Mouse (Mus musculus): Measurements from ENCODE around the gene Gm10697. TPM values are rescaled to one million over a fixed set of nuclear protein-coding genes. Genes with fewer than 3 reads are reported as not detected.
"Not testable (repeated sequence)": the region's sequence is repeated elsewhere in the genome, so short reads cannot be mapped to it uniquely, and the experiment has no call there.

Gm10697 gene
- polyA plus RNA-seq (2015; fragmentation: Nextera tagmentation; extraction: Ambion mirVana) = not detected in 2 replicates

GRCm38 (mm10) chr3:94072544-94072943, at the start of gene Gm10697:
Gene Gm10697, minus strand, starts transcription at chr3:94072644.
- no CpG with 5 or more reads among the region's 3 CpGs for WGBS
- H3K27me3 ChIP-seq (ENCODE audit: insufficient read depth, low read length); H3K4me3 ChIP-seq (ENCODE audit: low read length); H3K4me2 ChIP-seq (replicated peaks; ENCODE audit: low read depth, low read length); H3K36me3 ChIP-seq (ENCODE audit: insufficient read depth, low read length); H3K9ac ChIP-seq (replicated peaks; ENCODE audit: low read length); H3K9me3 ChIP-seq (ENCODE audit: low read length); H3K4me1 ChIP-seq (ENCODE audit: insufficient read depth, low read length); H3K27ac ChIP-seq (ENCODE audit: low read length); ATAC-seq (ENCODE audit: low FRiP score, low TSS enrichment): not testable (repeated sequence)

- not testable (repeated sequence) for H3K9ac ChIP-seq (replicated peaks; ENCODE audit: low read length); H3K9me3 ChIP-seq (ENCODE audit: low read length); H3K27me3 ChIP-seq (ENCODE audit: insufficient read depth, low read length); ATAC-seq (ENCODE audit: low FRiP score, low TSS enrichment); H3K36me3 ChIP-seq (ENCODE audit: insufficient read depth, low read length); H3K4me3 ChIP-seq (ENCODE audit: low read length); H3K4me2 ChIP-seq (replicated peaks; ENCODE audit: low read depth, low read length); H3K4me1 ChIP-seq (ENCODE audit: insufficient read depth, low read length); H3K27ac ChIP-seq (ENCODE audit: low read length)
- WGBS = 67% methylated on average over 1 of the region's 1 CpGs
Observed at GRCm38 (mm10) chr3:94115071-94115470, 42.6 kb upstream of the Gm10697 start.

GRCm38 (mm10) chr3:94054785-94055184, 17.7 kb downstream of the Gm10697 start, which contains the start of gene Gm9125:
Gene Gm9125, minus strand, starts transcription at chr3:94054885.
- ATAC-seq (ENCODE audit: low FRiP score, low TSS enrichment); H3K4me3 ChIP-seq (ENCODE audit: low read length): not testable (repeated sequence)
- WGBS = 81% methylated on average over 1 of the region's 3 CpGs

GRCm38 (mm10) chr3:94049566-94050121, 22.8 kb downstream of the Gm10697 start:
- not testable (repeated sequence) for H3K4me2 ChIP-seq (replicated peaks; ENCODE audit: low read depth, low read length); ATAC-seq (ENCODE audit: low FRiP score, low TSS enrichment); H3K27ac ChIP-seq (ENCODE audit: low read length); H3K4me1 ChIP-seq (ENCODE audit: insufficient read depth, low read length); H3K9me3 ChIP-seq (ENCODE audit: low read length); H3K36me3 ChIP-seq (ENCODE audit: insufficient read depth, low read length); H3K4me3 ChIP-seq (ENCODE audit: low read length); H3K27me3 ChIP-seq (ENCODE audit: insufficient read depth, low read length); H3K9ac ChIP-seq (replicated peaks; ENCODE audit: low read length)
- no CpG with 5 or more reads among the region's 5 CpGs for WGBS

More at GRCm38 (mm10) chr3:94054785-94055184, 17.7 kb downstream of the Gm10697 start, which contains the start of gene Gm9125:
- not testable (repeated sequence) for H3K4me2 ChIP-seq (replicated peaks; ENCODE audit: low read depth, low read length); H3K36me3 ChIP-seq (ENCODE audit: insufficient read depth, low read length); H3K27ac ChIP-seq (ENCODE audit: low read length); H3K9ac ChIP-seq (replicated peaks; ENCODE audit: low read length); H3K4me1 ChIP-seq (ENCODE audit: insufficient read depth, low read length); H3K27me3 ChIP-seq (ENCODE audit: insufficient read depth, low read length); H3K9me3 ChIP-seq (ENCODE audit: low read length)

- H3K4me2 ChIP-seq (replicated peaks; ENCODE audit: low read depth, low read length); H3K4me1 ChIP-seq (ENCODE audit: insufficient read depth, low read length); H3K4me3 ChIP-seq (ENCODE audit: low read length); H3K9ac ChIP-seq (replicated peaks; ENCODE audit: low read length); H3K36me3 ChIP-seq (ENCODE audit: insufficient read depth, low read length); H3K27me3 ChIP-seq (ENCODE audit: insufficient read depth, low read length); H3K9me3 ChIP-seq (ENCODE audit: low read length); H3K27ac ChIP-seq (ENCODE audit: low read length): not testable (repeated sequence)
- WGBS = 55% methylated on average over 1 of the region's 1 CpGs
- peak; percentile 89 for ATAC-seq (ENCODE audit: low FRiP score, low TSS enrichment)
Observed at GRCm38 (mm10) chr3:94038241-94038640, 34.2 kb downstream of the Gm10697 start.

- H3K9ac ChIP-seq (replicated peaks; ENCODE audit: low read length); H3K27me3 ChIP-seq (ENCODE audit: insufficient read depth, low read length); ATAC-seq (ENCODE audit: low FRiP score, low TSS enrichment); H3K4me1 ChIP-seq (ENCODE audit: insufficient read depth, low read length); H3K4me3 ChIP-seq (ENCODE audit: low read length); H3K4me2 ChIP-seq (replicated peaks; ENCODE audit: low read depth, low read length); H3K9me3 ChIP-seq (ENCODE audit: low read length); H3K36me3 ChIP-seq (ENCODE audit: insufficient read depth, low read length); H3K27ac ChIP-seq (ENCODE audit: low read length): not testable (repeated sequence)
- 95% methylated on average over 12 of the region's 18 CpGs for WGBS
Observed at GRCm38 (mm10) chr3:94034400-94034799, 38.0 kb downstream of the Gm10697 start.

Other genes with a start within 250 kb of the Gm10697 start
- gene Tdpoz3, start 246.6 kb downstream of the Gm10697 start, polyA plus RNA-seq (2015; fragmentation: Nextera tagmentation; extraction: Ambion mirVana) = not detected in 2 replicates
- not detected in 2 replicates for gene Gm9117, start 129.1 kb downstream of the Gm10697 start, polyA plus RNA-seq (2015; fragmentation: Nextera tagmentation; extraction: Ambion mirVana)
- gene Tdpoz5, start 111.3 kb downstream of the Gm10697 start, polyA plus RNA-seq (2015; fragmentation: Nextera tagmentation; extraction: Ambion mirVana) = not detected in 2 replicates
- gene Gm9125, start 17.8 kb downstream of the Gm10697 start, polyA plus RNA-seq (2015; fragmentation: Nextera tagmentation; extraction: Ambion mirVana) = not detected in 2 replicates
- gene Gm10696, start 105.5 kb upstream of the Gm10697 start, polyA plus RNA-seq (2015; fragmentation: Nextera tagmentation; extraction: Ambion mirVana) = not detected in 2 replicates
- gene Gm5286, start 124.1 kb upstream of the Gm10697 start, polyA plus RNA-seq (2015; fragmentation: Nextera tagmentation; extraction: Ambion mirVana) = not detected in 2 replicates
- not detected in 2 replicates for gene Gm4778, start 191.4 kb upstream of the Gm10697 start, polyA plus RNA-seq (2015; fragmentation: Nextera tagmentation; extraction: Ambion mirVana)
- 14.6 and 15.1 TPM in 2 replicates for gene Them4, start 237.4 kb upstream of the Gm10697 start, polyA plus RNA-seq (2015; fragmentation: Nextera tagmentation; extraction: Ambion mirVana)